Mouse (Mus musculus): ENCODE measurements around the gene Trim17. TPM values are rescaled to one million over a fixed set of nuclear protein-coding genes. Genes with fewer than 3 reads are reported as not detected.

Trim17 gene
- polyA plus RNA-seq, 1 experiment from 2014 or later: 1.7 TPM

GRCm38 (mm10) chr11:58989166-58989565 lies 34.7 kb downstream of the Trim17 start:
- H3K27ac ChIP-seq: no peak overlapping the region
- no peak for ATAC-seq (ENCODE audit: low FRiP score, low read depth)
- peaks cover 21% of the 10 kb centered on the region for H3K27me3 ChIP-seq
- no peak overlapping the region for H3K9ac ChIP-seq
- no peaks in the 10 kb centered on the region for H3K9me3 ChIP-seq
- H3K4me2 ChIP-seq (replicated peaks): no peak overlapping the region
- H3K4me1 ChIP-seq: peaks cover 1% of the 10 kb centered on the region; the same call in 1 of the 2 replicates
- 96% methylated on average over 4 of the region's 4 CpGs for WGBS
- no peak overlapping the region for H3K4me3 ChIP-seq
- peaks cover 78% of the 10 kb centered on the region for H3K36me3 ChIP-seq

- ATAC-seq (ENCODE audit: low FRiP score, low read depth): no peak
- Histone ChIP-seq H3K4me2 (replicated peaks) (no peak overlapping the region), H3K9me3 (no peaks in the 10 kb centered on the region), H3K4me3 (no peak overlapping the region), H3K27me3 (peaks cover 30% of the 10 kb centered on the region), H3K9ac (no peak overlapping the region), H3K4me1 (peaks cover 8% of the 10 kb centered on the region), H3K36me3 (peaks cover 68% of the 10 kb centered on the region), H3K27ac (no peak overlapping the region)
- WGBS: 91% methylated on average over 17 of the region's 17 CpGs
Measured at GRCm38 (mm10) chr11:58990141-58990540, 35.7 kb downstream of the Trim17 start.

GRCm38 (mm10) chr11:58990794-58991193 lies 36.3 kb downstream of the Trim17 start:
- peaks cover 62% of the 10 kb centered on the region for H3K36me3 ChIP-seq

GRCm38 (mm10) chr11:58991911-58992310 lies 37.4 kb downstream of the Trim17 start:
- H3K4me2 ChIP-seq (replicated peaks): no peak overlapping the region
- no peak overlapping the region for H3K27ac ChIP-seq
- peaks cover 47% of the 10 kb centered on the region for H3K27me3 ChIP-seq
- WGBS: 75% methylated on average over 3 of the region's 3 CpGs
- H3K4me3 ChIP-seq: no peak overlapping the region
- H3K4me1 ChIP-seq: peaks cover 8% of the 10 kb centered on the region
- no peak overlapping the region for H3K9ac ChIP-seq
- ATAC-seq (ENCODE audit: low FRiP score, low read depth): no peak
- peaks cover 50% of the 10 kb centered on the region for H3K36me3 ChIP-seq
- H3K9me3 ChIP-seq: no peaks in the 10 kb centered on the region

More at GRCm38 (mm10) chr11:58990794-58991193, 36.3 kb downstream of the Trim17 start:
- no peak for ATAC-seq (ENCODE audit: low FRiP score, low read depth)
- no peak overlapping the region for H3K27ac ChIP-seq
- H3K4me3 ChIP-seq: no peak overlapping the region
- no peaks in the 10 kb centered on the region for H3K9me3 ChIP-seq
- WGBS: 85% methylated on average over 9 of the region's 9 CpGs
- no peak overlapping the region for H3K4me2 ChIP-seq (replicated peaks)
- peaks cover 8% of the 10 kb centered on the region for H3K4me1 ChIP-seq
- peaks cover 37% of the 10 kb centered on the region for H3K27me3 ChIP-seq
- no peak overlapping the region for H3K9ac ChIP-seq

GRCm38 (mm10) chr11:58993091-58993670 lies 38.7 kb downstream of the Trim17 start:
- Histone ChIP-seq H3K27me3 (peaks cover 49% of the 10 kb centered on the region), H3K4me2 (replicated peaks) (no peak overlapping the region), H3K4me1 (peaks cover 8% of the 10 kb centered on the region), H3K27ac (no peak overlapping the region), H3K36me3 (peaks cover 38% of the 10 kb centered on the region), H3K9me3 (no peaks in the 10 kb centered on the region), H3K4me3 (no peak overlapping the region), H3K9ac (no peak overlapping the region)
- ATAC-seq (ENCODE audit: low FRiP score, low read depth): no peak
- 72% methylated on average over 6 of the region's 6 CpGs for WGBS

GRCm38 (mm10) chr11:58994337-58994826 lies 39.9 kb downstream of the Trim17 start:
- peak; percentile 46 for ATAC-seq (ENCODE audit: low FRiP score, low read depth)
- no peak overlapping the region for H3K27ac ChIP-seq
- peaks cover 26% of the 10 kb centered on the region for H3K36me3 ChIP-seq
- 3% methylated on average over 34 of the region's 35 CpGs for WGBS
- H3K4me3 ChIP-seq: peak overlapping the region; percentile 42
- peaks cover 49% of the 10 kb centered on the region for H3K27me3 ChIP-seq
- peaks cover 8% of the 10 kb centered on the region for H3K4me1 ChIP-seq
- peak overlapping the region; percentile 70 for H3K4me2 ChIP-seq (replicated peaks)
- no peak overlapping the region for H3K9ac ChIP-seq
- H3K9me3 ChIP-seq: no peaks in the 10 kb centered on the region

- Histone ChIP-seq H3K9ac (no peak overlapping the region), H3K4me2 (replicated peaks) (peak overlapping the region; percentile 70), H3K36me3 (peaks cover 17% of the 10 kb centered on the region), H3K27ac (no peak overlapping the region), H3K4me1 (peaks cover 8% of the 10 kb centered on the region), H3K4me3 (no peak overlapping the region), H3K27me3 (peaks cover 49% of the 10 kb centered on the region), H3K9me3 (no peaks in the 10 kb centered on the region)
- ATAC-seq (ENCODE audit: low FRiP score, low read depth): no peak
- 75% methylated on average over 9 of the region's 9 CpGs for WGBS
Measured at GRCm38 (mm10) chr11:58995061-58995806, 40.7 kb downstream of the Trim17 start.

- Histone ChIP-seq H3K9ac (no peak overlapping the region), H3K4me3 (no peak overlapping the region)
- WGBS: 52% methylated on average over 12 of the region's 12 CpGs
Measured at GRCm38 (mm10) chr11:58995807-58996370, 41.4 kb downstream of the Trim17 start.

GRCm38 (mm10) chr11:58997541-58997940 lies 43.1 kb downstream of the Trim17 start:
- Histone ChIP-seq H3K9me3 (no peaks in the 10 kb centered on the region), H3K27me3 (peaks cover 44% of the 10 kb centered on the region), H3K4me2 (replicated peaks) (no peak overlapping the region), H3K36me3 (no peaks in the 10 kb centered on the region), H3K9ac (no peak overlapping the region), H3K27ac (no peak overlapping the region), H3K4me3 (no peak overlapping the region), H3K4me1 (peaks cover 8% of the 10 kb centered on the region)
- ATAC-seq (ENCODE audit: low FRiP score, low read depth): no peak
- WGBS: 91% methylated on average over 5 of the region's 5 CpGs

More at GRCm38 (mm10) chr11:58995807-58996370, 41.4 kb downstream of the Trim17 start:
- H3K27ac ChIP-seq: no peak overlapping the region
- no peak overlapping the region for H3K4me2 ChIP-seq (replicated peaks)
- peaks cover 11% of the 10 kb centered on the region for H3K36me3 ChIP-seq
- H3K4me1 ChIP-seq: peaks cover 8% of the 10 kb centered on the region
- ATAC-seq (ENCODE audit: low FRiP score, low read depth): no peak
- peaks cover 49% of the 10 kb centered on the region for H3K27me3 ChIP-seq
- no peaks in the 10 kb centered on the region for H3K9me3 ChIP-seq

GRCm38 (mm10) chr11:58999158-58999557 lies 44.7 kb downstream of the Trim17 start:
- ATAC-seq (ENCODE audit: low FRiP score, low read depth): no peak
- no peaks in the 10 kb centered on the region for H3K36me3 ChIP-seq

GRCm38 (mm10) chr11:58999830-59000229 lies 45.3 kb downstream of the Trim17 start:
- peaks cover 22% of the 10 kb centered on the region for H3K27me3 ChIP-seq
- no peak for ATAC-seq (ENCODE audit: low FRiP score, low read depth)
- no peaks in the 10 kb centered on the region for H3K36me3 ChIP-seq
- peaks cover under 1% of the 10 kb centered on the region; the same call in 1 of the 2 replicates for H3K4me1 ChIP-seq
- no peak overlapping the region for H3K4me2 ChIP-seq (replicated peaks)
- no peak overlapping the region for H3K4me3 ChIP-seq
- no peak overlapping the region for H3K9ac ChIP-seq
- H3K9me3 ChIP-seq: no peaks in the 10 kb centered on the region
- H3K27ac ChIP-seq: no peak overlapping the region
- 82% methylated on average over 6 of the region's 6 CpGs for WGBS

More at GRCm38 (mm10) chr11:58999158-58999557, 44.7 kb downstream of the Trim17 start:
- no peaks in the 10 kb centered on the region for H3K9me3 ChIP-seq
- peaks cover 29% of the 10 kb centered on the region for H3K27me3 ChIP-seq
- H3K27ac ChIP-seq: no peak overlapping the region
- H3K4me3 ChIP-seq: no peak overlapping the region
- H3K4me2 ChIP-seq (replicated peaks): no peak overlapping the region
- H3K4me1 ChIP-seq: peaks cover 7% of the 10 kb centered on the region
- 40% methylated on average over 11 of the region's 11 CpGs for WGBS
- H3K9ac ChIP-seq: no peak overlapping the region

GRCm38 (mm10) chr11:59000635-59001034 lies 46.1 kb downstream of the Trim17 start:
- Histone ChIP-seq H3K4me1 (no peaks in the 10 kb centered on the region), H3K27ac (no peak overlapping the region), H3K36me3 (no peaks in the 10 kb centered on the region), H3K9ac (no peak overlapping the region), H3K4me2 (replicated peaks) (no peak overlapping the region), H3K27me3 (peaks cover 14% of the 10 kb centered on the region), H3K9me3 (no peaks in the 10 kb centered on the region), H3K4me3 (no peak overlapping the region)
- no peak for ATAC-seq (ENCODE audit: low FRiP score, low read depth)
- whole genome bisulfite sequencing: 91% methylated on average over 21 of the region's 21 CpGs
